Mouse (Mus musculus): ENCODE data around the gene Thegl. TPM values are rescaled to one million over a fixed set of nuclear protein-coding genes. Genes with fewer than 3 reads are reported as not detected.

The Thegl gene
- polyA plus RNA-seq, 1 experiment from 2014 or later: not detected

DNA sequence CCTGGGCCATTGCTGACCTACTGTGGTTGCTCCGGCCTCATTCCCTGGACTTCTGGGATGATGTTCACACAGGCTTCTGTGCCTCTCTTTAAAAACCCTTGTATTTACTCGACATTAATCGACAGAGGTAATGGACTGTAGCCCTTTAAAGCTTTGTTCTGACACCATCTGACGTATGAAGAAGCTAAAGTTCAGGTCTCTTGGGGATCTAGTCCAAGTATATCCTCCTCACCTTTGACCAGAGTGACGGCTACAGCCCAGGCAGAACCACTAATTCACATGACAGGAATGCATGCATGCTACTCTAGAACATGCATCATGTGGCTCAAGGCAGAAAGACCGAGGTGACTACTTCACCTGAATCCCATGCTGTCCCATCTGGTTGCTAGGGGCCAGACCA, 84.9 kb downstream of the Thegl start:
- no peak overlapping the region for H3K4me2 ChIP-seq
- no peak for ATAC-seq (replicated peaks; ENCODE audit: insufficient number of reproducible peaks, low FRiP score, low TSS enrichment)
- H3K36me3 ChIP-seq (ENCODE audit: control insufficient read depth, insufficient read depth, low read length): no peaks in the 10 kb centered on the region
- 0 out of 2 replicates have a peak, but pooled peaks cover 4% of the 10 kb centered on the region for H3K27me3 ChIP-seq (ENCODE audit: control insufficient read depth, insufficient read depth, low read length)
- no peak overlapping the region for H3K4me3 ChIP-seq (ENCODE audit: low read depth, low read length)
- peaks cover 37% of the 10 kb centered on the region for H3K4me1 ChIP-seq (ENCODE audit: control insufficient read depth, insufficient read depth, low read length)
- WGBS (ENCODE audit: insufficient replicate concordance): 76% methylated on average over 6 of the region's 6 CpGs
- H3K9me3 ChIP-seq (replicated peaks; ENCODE audit: control insufficient read depth, low read length): no peaks in the 10 kb centered on the region
- no peak overlapping the region for H3K27ac ChIP-seq (ENCODE audit: low read depth, low read length)
- H3K9ac ChIP-seq (ENCODE audit: low read depth, low read length): no peak overlapping the region

GRCm38 (mm10) chr5:77102522-77103365, 86.9 kb downstream of the Thegl start:
- no peak overlapping the region for H3K4me3 ChIP-seq (ENCODE audit: low read depth, low read length)
- 80% methylated on average over 15 of the region's 15 CpGs for WGBS (ENCODE audit: insufficient replicate concordance)
- H3K4me2 ChIP-seq: no peak overlapping the region
- peaks cover 23% of the 10 kb centered on the region for H3K4me1 ChIP-seq (ENCODE audit: control insufficient read depth, insufficient read depth, low read length)
- no peaks in the 10 kb centered on the region for H3K9me3 ChIP-seq (replicated peaks; ENCODE audit: control insufficient read depth, low read length)
- H3K9ac ChIP-seq (ENCODE audit: low read depth, low read length): no peak overlapping the region
- no peak overlapping the region for H3K27ac ChIP-seq (ENCODE audit: low read depth, low read length)
- no peaks in the 10 kb centered on the region for H3K27me3 ChIP-seq (ENCODE audit: control insufficient read depth, insufficient read depth, low read length)
- ATAC-seq (replicated peaks; ENCODE audit: insufficient number of reproducible peaks, low FRiP score, low TSS enrichment): no peak
- H3K36me3 ChIP-seq (ENCODE audit: control insufficient read depth, insufficient read depth, low read length): no peaks in the 10 kb centered on the region

GRCm38 (mm10) chr5:77107146-77107822, 91.5 kb downstream of the Thegl start:
- H3K4me3 ChIP-seq (ENCODE audit: low read depth, low read length): no peak overlapping the region
- WGBS (ENCODE audit: insufficient replicate concordance): 84% methylated on average over 11 of the region's 11 CpGs
- no peak for ATAC-seq (replicated peaks; ENCODE audit: insufficient number of reproducible peaks, low FRiP score, low TSS enrichment)
- H3K4me2 ChIP-seq: no peak overlapping the region
- H3K9ac ChIP-seq (ENCODE audit: low read depth, low read length): no peak overlapping the region
- H3K4me1 ChIP-seq (ENCODE audit: control insufficient read depth, insufficient read depth, low read length): peaks cover 14% of the 10 kb centered on the region
- no peaks in the 10 kb centered on the region for H3K36me3 ChIP-seq (ENCODE audit: control insufficient read depth, insufficient read depth, low read length)
- no peaks in the 10 kb centered on the region for H3K27me3 ChIP-seq (ENCODE audit: control insufficient read depth, insufficient read depth, low read length)
- no peaks in the 10 kb centered on the region for H3K9me3 ChIP-seq (replicated peaks; ENCODE audit: control insufficient read depth, low read length)
- H3K27ac ChIP-seq (ENCODE audit: low read depth, low read length): no peak overlapping the region

- H3K36me3 ChIP-seq (ENCODE audit: control insufficient read depth, insufficient read depth, low read length): no peaks in the 10 kb centered on the region
- no peak overlapping the region for H3K4me3 ChIP-seq (ENCODE audit: low read depth, low read length)
- H3K9ac ChIP-seq (ENCODE audit: low read depth, low read length): no peak overlapping the region
- peaks cover 17% of the 10 kb centered on the region for H3K4me1 ChIP-seq (ENCODE audit: control insufficient read depth, insufficient read depth, low read length)
- no peaks in the 10 kb centered on the region for H3K9me3 ChIP-seq (replicated peaks; ENCODE audit: control insufficient read depth, low read length)
- H3K27ac ChIP-seq (ENCODE audit: low read depth, low read length): no peak overlapping the region
- ATAC-seq (replicated peaks; ENCODE audit: insufficient number of reproducible peaks, low FRiP score, low TSS enrichment): no peak
- no peak overlapping the region for H3K4me2 ChIP-seq
- 88% methylated on average over 6 of the region's 6 CpGs for WGBS (ENCODE audit: insufficient replicate concordance)
- H3K27me3 ChIP-seq (ENCODE audit: control insufficient read depth, insufficient read depth, low read length): no peaks in the 10 kb centered on the region
Measured at GRCm38 (mm10) chr5:77108806-77109205, 93.0 kb downstream of the Thegl start.

DNA sequence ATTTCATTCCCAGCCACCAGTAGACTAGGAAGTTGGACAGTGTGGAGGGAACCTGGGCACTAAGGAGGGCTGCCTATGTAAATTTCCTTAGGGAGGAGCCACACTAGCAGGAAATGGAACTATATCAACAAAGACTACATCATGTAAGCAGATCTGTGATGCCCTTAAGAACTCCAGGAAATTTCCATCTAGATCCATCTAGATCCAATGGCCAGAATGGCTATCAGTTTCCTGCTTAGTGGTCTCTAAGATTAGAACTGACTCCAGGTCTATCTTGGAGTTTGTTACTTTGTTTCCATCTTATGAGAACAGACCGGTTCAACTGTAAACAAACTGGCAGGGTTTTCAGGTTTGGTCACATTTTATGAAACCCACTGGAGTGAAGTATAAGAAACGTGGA, 94.0 kb downstream of the Thegl start:
- no peak for ATAC-seq (replicated peaks; ENCODE audit: insufficient number of reproducible peaks, low FRiP score, low TSS enrichment)
- 76% methylated on average over 2 of the region's 2 CpGs for WGBS (ENCODE audit: insufficient replicate concordance)
- Histone ChIP-seq H3K4me3 (ENCODE audit: low read depth, low read length) (no peak overlapping the region), H3K4me1 (ENCODE audit: control insufficient read depth, insufficient read depth, low read length) (peaks cover 15% of the 10 kb centered on the region), H3K36me3 (ENCODE audit: control insufficient read depth, insufficient read depth, low read length) (no peaks in the 10 kb centered on the region), H3K27me3 (ENCODE audit: control insufficient read depth, insufficient read depth, low read length) (no peaks in the 10 kb centered on the region), H3K27ac (ENCODE audit: low read depth, low read length) (no peak overlapping the region), H3K4me2 (no peak overlapping the region), H3K9me3 (replicated peaks; ENCODE audit: control insufficient read depth, low read length) (no peaks in the 10 kb centered on the region), H3K9ac (ENCODE audit: low read depth, low read length) (no peak overlapping the region)

Other genes with a start within 250 kb of the Thegl start
- 17.9 and 20.1 TPM in 2 replicates for gene Aasdh, start 110.5 kb upstream of the Thegl start, polyA plus RNA-seq (2014; fragmentation: Nextera tagmentation; extraction: Ambion mirVana)
- gene Paics, start 64.7 kb upstream of the Thegl start, polyA plus RNA-seq (2014; fragmentation: Nextera tagmentation; extraction: Ambion mirVana): 270 and 300 TPM in 2 replicates
- gene Ppat, start 64.4 kb upstream of the Thegl start, polyA plus RNA-seq (2014; fragmentation: Nextera tagmentation; extraction: Ambion mirVana): 38.7 and 39.6 TPM in 2 replicates
- gene Srp72, start 41.3 kb upstream of the Thegl start, polyA plus RNA-seq (2014; fragmentation: Nextera tagmentation; extraction: Ambion mirVana): 51.4 and 51.9 TPM in 2 replicates
- 0.46 TPM in 1 of 2 replicates, not detected in the other for gene Arl9, start 12.0 kb upstream of the Thegl start, polyA plus RNA-seq (2014; fragmentation: Nextera tagmentation; extraction: Ambion mirVana)
- gene Hopx, start 99.1 kb downstream of the Thegl start, polyA plus RNA-seq (2014; fragmentation: Nextera tagmentation; extraction: Ambion mirVana): 13.0 and 19.7 TPM in 2 replicates
- 7.3 and 9.1 TPM in 2 replicates for gene Spink2, start 195.4 kb downstream of the Thegl start, polyA plus RNA-seq (2014; fragmentation: Nextera tagmentation; extraction: Ambion mirVana)
- 28.9 and 29.0 TPM in 2 replicates for gene Rest, start 249.5 kb downstream of the Thegl start, polyA plus RNA-seq (2014; fragmentation: Nextera tagmentation; extraction: Ambion mirVana)

Measured in heart, embryonic 11.5 days (tissue).